25 mouse cellular contexts compared by ENCODE assay signal in the genomic region with DNA sequence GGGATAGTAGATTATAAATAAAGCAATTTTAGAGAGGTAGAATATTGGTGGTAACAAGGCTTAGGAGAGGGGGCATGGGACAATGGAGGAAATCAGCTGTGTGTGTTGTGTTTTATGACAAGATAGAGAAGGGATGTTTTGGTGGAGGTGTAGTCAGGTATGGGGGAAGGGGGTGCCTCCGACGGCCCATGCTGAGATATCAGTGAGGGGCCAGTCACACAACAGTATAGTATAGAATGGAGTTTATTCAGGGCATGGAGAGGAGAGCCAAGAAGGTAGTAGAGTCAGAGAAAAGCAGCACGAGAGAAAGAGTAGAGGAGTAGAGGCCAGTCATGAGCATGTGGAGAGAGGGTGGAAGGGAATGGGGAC. TPM values are rescaled to one million over a fixed set of nuclear protein-coding genes. Genes with fewer than 3 reads are reported as not detected.
DNase-seq lines count a peak whose midpoint lies in the region; ATAC-seq and TF ChIP-seq lines count a peak whose summit lies in the region.
"Had no signal": no experiment of that assay in that cellular context is flagged by ENCODE, and none has a peak within 500 bp of the region (broad histone marks: within the 10 kb centered on the region; RNA-seq: fewer than 3 reads in every experiment).

No protein-coding gene starts in this region.

- H3K9ac ChIP-seq in embryonic facial prominence, embryonic 12.5 days, result no peak overlapping the region
- no peak overlapping the region for H3K9ac ChIP-seq in kidney, embryonic 15.5 days
- H3K9ac ChIP-seq in liver, embryonic 11.5 days (ENCODE audit: low read depth, low read length), result no peak overlapping the region
- no peak overlapping the region for H3K9ac ChIP-seq in liver, embryonic 12.5 days
- no peak overlapping the region for H3K9ac ChIP-seq in stomach, postnatal 0 days (ENCODE audit: low read length)
- H3K9ac ChIP-seq: embryonic facial prominence, embryonic 15.5 days; forebrain, postnatal 0 days; hindbrain, embryonic 12.5 days; hindbrain, embryonic 15.5 days had no signal

- H3K36me3 ChIP-seq in embryonic facial prominence, embryonic 12.5 days, result no peaks in the 10 kb centered on the region
- no peaks in the 10 kb centered on the region for H3K36me3 ChIP-seq in embryonic facial prominence, embryonic 10.5 days (replicated peaks)
- no peaks in the 10 kb centered on the region for H3K36me3 ChIP-seq in kidney, embryonic 15.5 days
- no peaks in the 10 kb centered on the region for H3K36me3 ChIP-seq in liver, embryonic 11.5 days (ENCODE audit: control insufficient read depth, insufficient read depth, low read length)
- no peaks in the 10 kb centered on the region for H3K36me3 ChIP-seq in liver, embryonic 12.5 days
- no peaks in the 10 kb centered on the region for H3K36me3 ChIP-seq in stomach, postnatal 0 days (ENCODE audit: control insufficient read depth, insufficient read depth, low read length)
- H3K36me3 ChIP-seq: embryonic facial prominence, embryonic 15.5 days; hindbrain, embryonic 12.5 days; hindbrain, embryonic 15.5 days had no signal

- no peak overlapping the region for H3K27ac ChIP-seq in embryonic facial prominence, embryonic 12.5 days
- no peak overlapping the region for H3K27ac ChIP-seq in embryonic facial prominence, embryonic 10.5 days (replicated peaks)
- peak overlapping the region; percentile 64; the same call in 1 of the 2 replicates for H3K27ac ChIP-seq in kidney, embryonic 15.5 days
- H3K27ac ChIP-seq in liver, embryonic 11.5 days (ENCODE audit: low read depth, low read length), result no peak overlapping the region
- H3K27ac ChIP-seq in liver, embryonic 12.5 days, result no peak overlapping the region
- 0 out of 2 replicates have a peak overlapping the region, but pooled peaks have one; percentile 45 for H3K27ac ChIP-seq in stomach, postnatal 0 days (replicated peaks)
- H3K27ac ChIP-seq: embryonic facial prominence, embryonic 15.5 days; hindbrain, embryonic 12.5 days; hindbrain, embryonic 15.5 days had no signal

- 84% methylated on average over 3 of the region's 3 CpGs for WGBS in embryonic facial prominence, embryonic 12.5 days
- 81% methylated on average over 3 of the region's 3 CpGs for WGBS in embryonic facial prominence, embryonic 10.5 days
- WGBS in kidney, embryonic 15.5 days, result 85% methylated on average over 3 of the region's 3 CpGs
- WGBS in liver, embryonic 11.5 days, result 85% methylated on average over 3 of the region's 3 CpGs
- 68% methylated on average over 3 of the region's 3 CpGs for WGBS in liver, embryonic 12.5 days (ENCODE audit: insufficient replicate concordance)
- 67% methylated on average over 3 of the region's 3 CpGs for WGBS in stomach, postnatal 0 days

- no peaks in the 10 kb centered on the region for H3K27me3 ChIP-seq in embryonic facial prominence, embryonic 12.5 days
- H3K27me3 ChIP-seq in embryonic facial prominence, embryonic 10.5 days (replicated peaks; ENCODE audit: low read depth, poor library complexity, severe bottlenecking), result no peaks in the 10 kb centered on the region
- no peaks in the 10 kb centered on the region for H3K27me3 ChIP-seq in kidney, embryonic 15.5 days
- H3K27me3 ChIP-seq in liver, embryonic 11.5 days (replicated peaks; ENCODE audit: control insufficient read depth, insufficient read depth, low read length), result no peaks in the 10 kb centered on the region
- H3K27me3 ChIP-seq in liver, embryonic 12.5 days (replicated peaks), result no peaks in the 10 kb centered on the region
- H3K27me3 ChIP-seq in stomach, postnatal 0 days (ENCODE audit: control insufficient read depth, insufficient read depth, low read length), result no peaks in the 10 kb centered on the region
- H3K27me3 ChIP-seq: embryonic facial prominence, embryonic 15.5 days; hindbrain, embryonic 12.5 days; hindbrain, embryonic 15.5 days had no signal

- 0 out of 2 replicates have a peak, but pooled peaks have one; percentile 28 for ATAC-seq in embryonic facial prominence, embryonic 12.5 days (ENCODE audit: insufficient number of reproducible peaks, insufficient read depth, low FRiP score, low TSS enrichment)
- ATAC-seq in kidney, embryonic 15.5 days (replicated peaks; ENCODE audit: low FRiP score), result no peak
- ATAC-seq in liver, embryonic 11.5 days (replicated peaks; ENCODE audit: low FRiP score), result 0 out of 2 replicates have a peak, but pooled peaks have one; percentile 12
- no peak for ATAC-seq in liver, embryonic 12.5 days
- ATAC-seq in stomach, postnatal 0 days (ENCODE audit: low FRiP score, low TSS enrichment), result no peak
- ATAC-seq: forebrain, embryonic 14.5 days; forebrain, postnatal 0 days; Patski had no signal

- H3K9me3 ChIP-seq in embryonic facial prominence, embryonic 12.5 days, result no peaks in the 10 kb centered on the region
- no peaks in the 10 kb centered on the region for H3K9me3 ChIP-seq in embryonic facial prominence, embryonic 10.5 days
- H3K9me3 ChIP-seq in kidney, embryonic 15.5 days (replicated peaks), result no peaks in the 10 kb centered on the region
- no peaks in the 10 kb centered on the region for H3K9me3 ChIP-seq in liver, embryonic 11.5 days (ENCODE audit: control insufficient read depth, low read length)
- no peaks in the 10 kb centered on the region for H3K9me3 ChIP-seq in liver, embryonic 12.5 days (replicated peaks)
- H3K9me3 ChIP-seq in stomach, postnatal 0 days (ENCODE audit: control insufficient read depth, low read length), result no peaks in the 10 kb centered on the region
- H3K9me3 ChIP-seq: embryonic facial prominence, embryonic 15.5 days; hindbrain, embryonic 12.5 days; hindbrain, embryonic 15.5 days had no signal

- H3K4me1 ChIP-seq in embryonic facial prominence, embryonic 12.5 days, result no peaks in the 10 kb centered on the region
- H3K4me1 ChIP-seq in embryonic facial prominence, embryonic 10.5 days, result no peaks in the 10 kb centered on the region
- no peaks in the 10 kb centered on the region for H3K4me1 ChIP-seq in kidney, embryonic 15.5 days
- no peaks in the 10 kb centered on the region for H3K4me1 ChIP-seq in liver, embryonic 11.5 days (replicated peaks; ENCODE audit: control insufficient read depth, insufficient read depth, low read length)
- H3K4me1 ChIP-seq in liver, embryonic 12.5 days, result no peaks in the 10 kb centered on the region
- no peaks in the 10 kb centered on the region for H3K4me1 ChIP-seq in stomach, postnatal 0 days (replicated peaks; ENCODE audit: control insufficient read depth, insufficient read depth)
- H3K4me1 ChIP-seq: embryonic facial prominence, embryonic 15.5 days; hindbrain, embryonic 12.5 days; hindbrain, embryonic 15.5 days had no signal

- no peak for DNase-seq in embryonic facial prominence, embryonic 10.5 days (ENCODE audit: low spot score)
- no peak for DNase-seq in kidney, postnatal 36 days
- DNase-seq in liver, embryonic 11.5 days (ENCODE audit: low spot score), result no peak
- DNase-seq in stomach, postnatal 0 days (ENCODE audit: low spot score), result no peak
- DNase-seq in adipocyte (ENCODE audit: low spot score), result no peak
- DNase-seq: adrenal gland, adult 2 months; adrenal gland, postnatal 25 days; cerebellum, adult 11-12 months; cerebellum, adult 8-10 months; cerebellum, postnatal 10 days; cerebellum, postnatal 36 days; embryo, embryonic 11 days; forebrain, postnatal 0 days; gastrocnemius, postnatal 25 days had no signal

- TF ChIP-seq CTCF in stomach, postnatal 0 days (IDR thresholded peaks at IDR 0.05; ENCODE audit: low read depth), result no peak

- H3K4me2 ChIP-seq in embryonic facial prominence, embryonic 12.5 days (replicated peaks), result no peak overlapping the region
- H3K4me2 ChIP-seq in kidney, embryonic 15.5 days, result no peak overlapping the region
- no peak overlapping the region for H3K4me2 ChIP-seq in liver, embryonic 11.5 days
- no peak overlapping the region for H3K4me2 ChIP-seq in liver, embryonic 12.5 days
- no peak overlapping the region for H3K4me2 ChIP-seq in stomach, postnatal 0 days (replicated peaks; ENCODE audit: low read depth)
- H3K4me2 ChIP-seq: embryonic facial prominence, embryonic 15.5 days; heart, embryonic 11.5 days; hindbrain, embryonic 12.5 days; hindbrain, embryonic 15.5 days had no signal

- no peak for TF ChIP-seq EP300 in stomach, postnatal 0 days (optimal IDR thresholded peaks at IDR 0.05)

- no peak overlapping the region for H3K4me3 ChIP-seq in embryonic facial prominence, embryonic 12.5 days
- no peak overlapping the region for H3K4me3 ChIP-seq in embryonic facial prominence, embryonic 10.5 days
- H3K4me3 ChIP-seq in kidney, embryonic 15.5 days (replicated peaks), result no peak overlapping the region
- no peak overlapping the region for H3K4me3 ChIP-seq in liver, embryonic 11.5 days (ENCODE audit: low read depth, low read length)
- H3K4me3 ChIP-seq in liver, embryonic 12.5 days, result no peak overlapping the region
- no peak overlapping the region for H3K4me3 ChIP-seq in stomach, postnatal 0 days (ENCODE audit: low read depth, low read length)
- H3K4me3 ChIP-seq: embryonic facial prominence, embryonic 15.5 days; hindbrain, embryonic 12.5 days; hindbrain, embryonic 15.5 days had no signal

RNA-seq across cellular contexts. Expression of a gene that starts 35.2 kb away (rescaled TPM):
- 0.49 TPM in 1 of 2 replicates, not detected in the other for polyA plus RNA-seq in embryonic facial prominence, embryonic 12.5 days (2016; fragmentation: Nextera tagmentation; extraction: Ambion mirVana)
- polyA plus RNA-seq in embryonic facial prominence, embryonic 10.5 days (2016; fragmentation: Nextera tagmentation; extraction: Ambion mirVana), result 0.11 TPM in 1 of 2 replicates, not detected in the other
- 0.26 and 0.29 TPM in 2 replicates for polyA plus RNA-seq in kidney, embryonic 15.5 days (2015; fragmentation: Nextera tagmentation; extraction: Ambion mirVana)
- 0.29 and 0.51 TPM in 2 replicates for polyA plus RNA-seq in liver, embryonic 11.5 days (2014; fragmentation: Nextera tagmentation; extraction: Ambion mirVana)
- 0.38 and 0.50 TPM in 2 replicates for polyA plus RNA-seq in liver, embryonic 12.5 days (2016; fragmentation: Nextera tagmentation; extraction: Ambion mirVana)
- 0.16 and 0.18 TPM in 2 replicates for polyA plus RNA-seq in stomach, postnatal 0 days (2015; fragmentation: Nextera tagmentation; extraction: Ambion mirVana)
- polyA plus RNA-seq: adrenal gland, adult 2 months; cortical plate, adult 2 months; forebrain, embryonic 11.5 days; Patski had no signal

Comparison
In these comparisons a context has a peak if more than half of its experiments do, and no peak if none do; other contexts are left out.
1. ATAC-seq: peak in embryonic facial prominence, embryonic 12.5 days (single experiment) and liver, embryonic 11.5 days (single experiment); none in kidney, embryonic 15.5 days (single experiment), liver, embryonic 12.5 days (single experiment) and stomach, postnatal 0 days (single experiment).
2. H3K27ac ChIP-seq: peak in kidney, embryonic 15.5 days (single experiment) and stomach, postnatal 0 days (single experiment); none in embryonic facial prominence, embryonic 12.5 days (single experiment), embryonic facial prominence, embryonic 10.5 days (single experiment), liver, embryonic 11.5 days (single experiment) and liver, embryonic 12.5 days (single experiment).